Mouse (Mus musculus) Patski (cell line): Measurements from ENCODE around the gene Csf2ra. TPM values are rescaled to one million over a fixed set of nuclear protein-coding genes. Genes with fewer than 3 reads are reported as not detected.
"Not testable (repeated sequence)": the region's sequence is repeated elsewhere in the genome, so short reads cannot be mapped to it uniquely, and the experiment has no call there.

ENCODE experiments used
- ATAC-seq: fragments of 100-300 bp; one replicate; pipeline ENCODE4 v1.8.0; 2021
- CTCF ChIA-PET: fragments of 350-600 bp; sonication (Branson Sonifier 250); formaldehyde crosslinking; loops from one replicate; lab custom pipeline; 2022; ENCODE audit warnings: inconsistent platforms; lab: Charles Lee
- POLR2A ChIA-PET: fragments of 350-600 bp; sonication (Branson Sonifier 250); formaldehyde crosslinking; loops from one replicate; lab custom pipeline; 2022; ENCODE audit warnings: antibody characterized with exemption, inconsistent platforms; lab: Charles Lee
- DNase-seq: peaks from one replicate; pipeline ENCODE4 v3.0.0-alpha.2; 2011; ENCODE audit warnings: low read depth, low spot score
- H3K27me3 ChIP-seq: fragments of 371-371 bp; one replicate; pipeline ENCODE4 v1.5.1; 2021
- CTCF ChIP-seq: fragments of 100-300 bp; IDR thresholded peaks from one replicate; pipeline ENCODE4 v1.5.1; 2021
- in situ Hi-C: fragments of 300-500 bp; cut with MboI; formaldehyde crosslinking; loops from 3 replicates; pipeline ENCODE4 v1.11.1; 2018; ENCODE audit warnings: low pct_unique_long_range_greater_than_20kb, mixed read lengths
- polyA plus RNA-seq: library from polyadenylated mRNA; unstranded; gene quantifications from one replicate; pipeline ENCODE4 v1.2.3, GENCODE M21; 2021

Csf2ra gene
- polyA plus RNA-seq, 1 experiment from 2014 or later = 21.5 TPM

- in situ Hi-C loops = no loop called here
- ChIA-PET CTCF (no interaction called here), POLR2A (interaction anchor here (1.0 kb wide), 1 partner anchor 11 kb away, joined by 4 read pairs; no protein-coding TSS in a partner anchor)
- ATAC-seq (no peak), DNase-seq (no peak)
- no peaks in the 10 kb centered on the region for H3K27me3 ChIP-seq
- TF ChIP-seq CTCF = no peak
Measured at GRCm38 (mm10) chr19:61257733-61258132, 29.5 kb upstream of the Csf2ra start.

DNA sequence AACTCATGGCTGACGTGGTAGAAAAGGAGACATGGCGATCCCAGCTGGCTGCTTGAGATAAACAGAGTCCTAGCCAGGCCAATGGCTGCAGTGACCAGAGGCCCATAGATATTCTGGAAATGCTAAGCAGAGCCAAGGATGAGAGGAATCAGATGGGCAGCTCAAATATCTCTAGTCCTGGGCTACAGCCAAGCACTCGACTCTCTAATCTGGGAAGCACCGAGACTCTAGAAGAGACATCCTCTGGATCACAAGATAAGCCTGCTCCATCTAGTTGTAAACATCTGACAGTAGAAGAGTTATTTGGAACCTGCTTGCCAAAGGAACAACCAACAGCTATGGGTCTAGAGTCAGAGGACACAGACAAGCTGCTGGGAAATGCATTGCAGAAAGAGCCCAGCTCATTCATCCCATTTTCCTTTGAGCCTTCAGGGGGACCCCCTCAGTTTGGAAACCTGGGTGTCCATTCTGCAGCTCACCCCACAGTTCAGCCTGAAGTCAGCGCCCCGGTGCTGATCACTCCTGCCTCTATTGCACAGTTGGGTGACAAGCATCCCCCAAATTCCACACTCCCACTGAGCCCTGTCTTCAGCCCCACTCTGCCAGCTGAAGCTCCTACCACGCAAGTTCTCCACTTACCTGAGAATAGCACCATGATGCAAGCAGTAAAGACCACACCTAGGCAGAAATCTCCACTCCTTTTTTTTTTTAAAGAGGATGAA is 28.1 kb upstream of the Csf2ra start:
- H3K27me3 ChIP-seq = no peaks in the 10 kb centered on the region
- POLR2A ChIA-PET = interaction anchor here (0.8 kb wide), 1 partner anchor 12 kb away, joined by 3 read pairs; no protein-coding TSS in a partner anchor
- CTCF ChIA-PET = interaction anchor here (0.9 to 2.0 kb wide), 6 partner anchors 9 to 20 kb away, joined by 3 to 6 read pairs (median 4); no protein-coding TSS in a partner anchor
- DNase-seq = no peak
- ATAC-seq = no peak
- in situ Hi-C loops = no loop called here
- no peak for TF ChIP-seq CTCF

DNA sequence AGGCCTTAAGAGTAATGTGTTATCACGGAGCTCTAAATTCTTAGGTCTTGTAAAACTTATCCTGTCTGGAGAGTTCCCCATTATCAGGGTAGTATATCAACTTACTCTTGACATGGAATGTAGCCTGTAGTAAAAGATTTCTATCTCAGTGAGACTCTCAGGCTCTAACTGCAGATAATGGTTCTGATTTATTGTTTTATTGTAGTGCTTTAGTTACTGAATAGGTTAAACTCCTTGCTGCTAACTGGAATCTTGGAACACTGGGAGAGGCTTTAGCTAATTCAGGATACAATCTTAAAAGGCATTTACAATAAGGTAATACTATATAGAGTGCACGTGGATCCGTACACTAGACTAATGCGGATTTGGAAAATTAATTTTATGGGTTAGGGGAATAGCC is 19.1 kb upstream of the Csf2ra start:
- ATAC-seq, in situ Hi-C loops, H3K27me3 ChIP-seq, DNase-seq: not testable (repeated sequence)
- ChIA-PET POLR2A (interaction anchor here (1.7 kb wide), 1 partner anchor 13 kb away, joined by 7 read pairs; no protein-coding TSS in a partner anchor), CTCF (interaction anchor here (0.9 to 1.8 kb wide), 4 partner anchors 9 to 27 kb away, joined by 3 to 7 read pairs (median 4); no protein-coding TSS in a partner anchor)

DNA sequence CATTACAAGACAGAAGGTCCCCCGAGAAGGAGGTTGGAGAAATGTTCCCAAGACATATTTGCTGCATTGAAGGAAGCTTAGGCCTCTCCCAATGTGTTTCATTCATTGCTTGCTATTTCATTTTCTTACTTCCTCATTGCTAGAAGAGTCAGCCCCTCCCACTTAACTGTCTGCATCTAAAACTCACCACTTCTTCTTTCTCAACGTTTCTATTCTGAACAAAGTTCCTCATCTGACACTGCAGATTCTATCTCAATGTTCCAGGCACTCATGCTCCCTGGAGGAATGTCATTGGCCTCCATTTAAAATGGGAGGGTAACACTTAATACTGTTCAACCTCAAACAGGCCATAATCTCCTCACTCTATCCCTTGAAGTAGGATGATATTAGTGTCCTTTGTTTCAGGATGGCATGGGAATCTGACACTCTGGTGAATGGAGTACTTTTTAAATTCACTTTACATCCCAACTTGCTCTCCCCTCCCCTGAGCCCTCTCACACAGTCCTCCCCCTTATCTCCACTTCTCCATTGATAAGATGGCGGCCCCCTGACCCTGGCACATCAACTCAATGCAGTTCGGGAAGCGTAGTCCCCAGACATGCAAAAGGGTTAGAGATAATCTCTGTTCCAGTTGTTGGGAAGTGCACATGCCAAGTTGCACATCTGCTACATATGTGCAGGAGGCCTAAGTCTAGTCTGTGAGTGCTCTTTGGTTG is 16.6 kb upstream of the Csf2ra start:
- no peak for TF ChIP-seq CTCF
- ChIA-PET POLR2A (interaction anchor here (1.4 kb wide), 1 partner anchor 11 kb away, joined by 3 read pairs; no protein-coding TSS in a partner anchor), CTCF (interaction anchor here (0.6 to 4.1 kb wide), 6 partner anchors 11 to 18 kb away, joined by 3 to 18 read pairs (median 4); no protein-coding TSS in a partner anchor)
- no peak for DNase-seq
- H3K27me3 ChIP-seq = peaks cover 7% of the 10 kb centered on the region
- peak; percentile 21 for ATAC-seq
- in situ Hi-C loops = no loop called here

GRCm38 (mm10) chr19:61237967-61238366 is 9.7 kb upstream of the Csf2ra start:
- in situ Hi-C loops = no loop called here
- CTCF ChIA-PET = interaction anchor here (1.0 to 1.6 kb wide), 2 partner anchors 18 to 22 kb away, joined by 3 to 6 read pairs; no protein-coding TSS in a partner anchor
- ATAC-seq = no peak
- TF ChIP-seq CTCF = no peak
- H3K27me3 ChIP-seq = peaks cover 9% of the 10 kb centered on the region
- POLR2A ChIA-PET = interaction anchor here (0.5 to 0.8 kb wide), 2 partner anchors 8 to 10 kb away, joined by 3 to 4 read pairs; no protein-coding TSS in a partner anchor
- DNase-seq = no peak

DNA sequence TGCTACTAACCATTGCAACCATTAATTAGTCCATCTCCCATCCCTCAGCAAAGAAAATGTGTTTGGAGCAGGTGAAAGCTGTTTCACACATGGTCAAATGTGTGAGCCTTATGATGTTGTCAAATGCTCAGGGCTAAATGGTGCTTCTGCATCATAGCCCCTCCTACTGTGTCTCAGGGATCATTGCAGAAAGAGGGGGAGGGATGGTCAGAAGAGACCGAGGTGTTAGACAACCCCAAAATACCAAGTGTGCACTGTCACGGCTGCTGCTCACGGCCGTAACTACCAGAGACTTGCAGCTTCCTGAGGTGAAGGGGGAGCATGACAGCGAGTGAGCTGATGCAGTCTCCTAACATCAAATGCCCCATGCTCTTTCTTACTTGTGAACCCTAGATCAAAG is 6.3 kb upstream of the Csf2ra start:
- DNase-seq (no peak), ATAC-seq (no peak)
- CTCF ChIA-PET = interaction anchor here (1.4 to 2.4 kb wide), 4 partner anchors 9 to 38 kb away, joined by 4 to 10 read pairs (median 6); no protein-coding TSS in a partner anchor
- peaks cover 16% of the 10 kb centered on the region for H3K27me3 ChIP-seq
- no peak for TF ChIP-seq CTCF
- in situ Hi-C loops = loop anchor here (5.0 kb wide), 1 partner anchor 38 kb away; no protein-coding TSS in a partner anchor
- POLR2A ChIA-PET = interaction anchor here (2.9 kb wide), 1 partner anchor 13 kb away, joined by 7 read pairs; no protein-coding TSS in a partner anchor

DNA sequence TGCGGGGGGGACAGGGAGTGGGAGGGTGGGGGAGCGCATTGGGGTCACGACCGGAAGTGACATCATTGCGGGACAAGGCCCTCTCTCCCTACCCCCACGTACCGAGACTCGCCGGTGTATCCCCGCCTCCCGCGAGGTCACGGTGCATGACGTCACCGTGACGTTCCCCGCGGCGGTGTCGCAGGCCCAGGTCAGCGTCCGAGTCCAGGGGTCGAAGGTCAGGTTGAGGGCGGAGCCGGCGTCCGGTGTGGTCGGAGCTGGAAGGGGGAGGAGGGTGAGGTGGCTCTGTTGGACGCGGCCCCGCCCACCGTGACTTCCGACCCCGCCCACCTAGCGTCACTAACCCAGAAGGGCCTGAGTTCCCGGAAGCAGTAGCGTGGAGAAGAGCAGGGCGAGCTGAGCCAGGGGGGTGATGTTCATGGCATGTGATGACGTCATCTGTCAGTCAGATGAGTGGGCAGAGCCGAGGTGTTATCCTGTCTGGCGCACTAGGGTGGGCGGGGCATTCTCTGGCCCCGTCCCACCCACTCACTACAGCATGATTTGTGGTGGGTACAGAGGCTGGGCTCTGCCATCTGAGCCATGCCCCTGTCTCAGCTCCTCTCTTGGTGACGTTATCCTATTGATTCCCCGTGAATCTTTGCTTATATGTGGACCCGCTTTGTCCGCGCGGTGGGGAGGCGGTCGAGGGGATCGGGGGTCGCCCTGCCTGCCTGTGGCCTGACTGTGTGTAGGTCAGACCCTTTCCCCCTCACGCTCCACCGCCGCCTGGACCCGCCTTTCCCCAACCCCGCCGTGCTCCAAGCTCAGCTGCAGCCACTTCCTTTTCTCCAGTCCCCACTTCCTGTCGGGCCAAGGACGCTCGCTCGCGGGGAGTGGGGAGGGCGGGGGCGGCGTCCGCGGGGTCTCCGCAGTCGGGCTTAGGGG is 1.0 kb downstream of the Csf2ra start:
- no peak for TF ChIP-seq CTCF
- ChIA-PET POLR2A (no interaction called here), CTCF (no interaction called here)
- in situ Hi-C loops = no loop called here
- DNase-seq (peak; percentile 75), ATAC-seq (peak; percentile 65)
- H3K27me3 ChIP-seq = peaks cover 7% of the 10 kb centered on the region

- in situ Hi-C loops = no loop called here
- ATAC-seq (peak; percentile 28), DNase-seq (peak; percentile 57)
- TF ChIP-seq CTCF = no peak
- peaks cover 7% of the 10 kb centered on the region for H3K27me3 ChIP-seq
- POLR2A ChIA-PET = no interaction called here
- CTCF ChIA-PET = no interaction called here
Measured at GRCm38 (mm10) chr19:61226401-61226927, 1.8 kb downstream of the Csf2ra start.
